Mouse (Mus musculus): ENCODE data around the gene Col2a1.

Gene Col2a1

GRCm38 (mm10) chr15:97963989-97964835, 40.3 kb downstream of the Col2a1 start, which contains the start of gene Tmem106c:
Gene Tmem106c (plus strand): TSS chr15:97964200.
- peak; percentile 83 to 89 for DNase-seq (ENCODE audit: low spot score in 2 of 2)

GRCm38 (mm10) chr15:97963329-97963988, 41.0 kb downstream of the Col2a1 start:
- no peak for DNase-seq (ENCODE audit: low spot score in 2 of 2)

GRCm38 (mm10) chr15:97956416-97956815, 48.1 kb downstream of the Col2a1 start:
- peak in 1 of 2 experiments; percentile 4 for DNase-seq (ENCODE audit: low spot score in 2 of 2)

GRCm38 (mm10) chr15:97955742-97956141, 48.8 kb downstream of the Col2a1 start:
- peak in 1 of 2 experiments; percentile 4 for DNase-seq (ENCODE audit: low spot score in 2 of 2)

- DNase-seq (ENCODE audit: low spot score in 2 of 2), result peak in 1 of 2 experiments; percentile 4
Observed at GRCm38 (mm10) chr15:97955286-97955685, 49.2 kb downstream of the Col2a1 start.

GRCm38 (mm10) chr15:97954671-97955070, 49.8 kb downstream of the Col2a1 start:
- DNase-seq (ENCODE audit: low spot score in 2 of 2), result peak in 1 of 2 experiments; percentile 6

GRCm38 (mm10) chr15:97952889-97953189, 51.7 kb downstream of the Col2a1 start:
- no peak for DNase-seq (ENCODE audit: low spot score in 2 of 2)

- DNase-seq (ENCODE audit: low spot score in 2 of 2), result peak; percentile 12 to 43
Observed at GRCm38 (mm10) chr15:97952137-97952888, 52.2 kb downstream of the Col2a1 start.

GRCm38 (mm10) chr15:97950240-97950639, 54.3 kb downstream of the Col2a1 start:
- DNase-seq (ENCODE audit: low spot score in 2 of 2), result peak in 1 of 2 experiments; percentile 3

- no peak for DNase-seq (ENCODE audit: low spot score in 2 of 2)
Observed at GRCm38 (mm10) chr15:97949706-97950105, 54.8 kb downstream of the Col2a1 start.

- DNase-seq (ENCODE audit: low spot score in 2 of 2), result peak in 1 of 2 experiments; percentile 4
Observed at GRCm38 (mm10) chr15:97948720-97949119, 55.8 kb downstream of the Col2a1 start.

- DNase-seq (ENCODE audit: low spot score in 2 of 2), result peak in 1 of 2 experiments; percentile 4
Observed at GRCm38 (mm10) chr15:97945656-97946315, 58.7 kb downstream of the Col2a1 start.

- peak in 1 of 2 experiments; percentile 5 for DNase-seq (ENCODE audit: low spot score in 2 of 2)
Observed at GRCm38 (mm10) chr15:97944919-97945574, 59.4 kb downstream of the Col2a1 start.

GRCm38 (mm10) chr15:97943356-97943755, 61.1 kb downstream of the Col2a1 start:
- no peak for DNase-seq (ENCODE audit: low spot score in 2 of 2)

- DNase-seq (ENCODE audit: low spot score in 2 of 2), result no peak
Observed at GRCm38 (mm10) chr15:97942538-97942937, 62.0 kb downstream of the Col2a1 start.

GRCm38 (mm10) chr15:97941306-97941705, 63.2 kb downstream of the Col2a1 start:
- DNase-seq (ENCODE audit: low spot score in 2 of 2), result no peak

- DNase-seq (ENCODE audit: low spot score in 2 of 2), result no peak
Observed at GRCm38 (mm10) chr15:97940088-97940487, 64.4 kb downstream of the Col2a1 start.

- no peak for DNase-seq (ENCODE audit: low spot score in 2 of 2)
Observed at GRCm38 (mm10) chr15:97938580-97938979, 65.9 kb downstream of the Col2a1 start.

- no peak for DNase-seq (ENCODE audit: low spot score in 2 of 2)
Observed at GRCm38 (mm10) chr15:97932441-97932840, 72.1 kb downstream of the Col2a1 start.

- DNase-seq (ENCODE audit: low spot score in 2 of 2), result no peak
Observed at GRCm38 (mm10) chr15:97929259-97929824, 75.2 kb downstream of the Col2a1 start.

GRCm38 (mm10) chr15:97927821-97928220, 76.7 kb downstream of the Col2a1 start:
- no peak for DNase-seq (ENCODE audit: low spot score in 2 of 2)
